Mouse (Mus musculus) stomach, postnatal 0 days (tissue): Measurements from ENCODE around the gene Slc9a9. TPM values are rescaled to one million over a fixed set of nuclear protein-coding genes. Genes with fewer than 3 reads are reported as not detected.

ENCODE experiments used
- ATAC-seq: fragments of 200-750 bp; cut with Nextera tagmentation; 2 replicates; pipeline ENCODE4 v1.8.0; 2017; ENCODE audit not compliant: low FRiP score, low TSS enrichment
- DNase-seq: peaks from one replicate; pipeline ENCODE4 v3.0.0-alpha.2; 2016; ENCODE audit warnings: low spot score
- H3K27ac ChIP-seq: fragments of 300-500 bp; sonication (generic); replicated peaks from 2 replicates; pipeline ENCODE4 v1.5.1; 2014; ENCODE audit warnings: mild to moderate bottlenecking, control low read depth
- H3K27me3 ChIP-seq: fragments of 300-500 bp; sonication (generic); 2 replicates; pipeline ENCODE4 v1.6.1; 2014; ENCODE audit warnings: low read length; ENCODE audit not compliant: control insufficient read depth, insufficient read depth
- H3K36me3 ChIP-seq: fragments of 300-500 bp; sonication (generic); 2 replicates; pipeline ENCODE4 v1.6.1; 2014; ENCODE audit warnings: low read length, mixed read lengths; ENCODE audit not compliant: control insufficient read depth, insufficient read depth
- H3K4me1 ChIP-seq: fragments of 300-500 bp; sonication (generic); replicated peaks from 2 replicates; pipeline ENCODE4 v1.6.1; 2014; ENCODE audit warnings: antibody characterized with exemption; ENCODE audit not compliant: control insufficient read depth, insufficient read depth
- H3K4me2 ChIP-seq: fragments of 300-500 bp; sonication (generic); replicated peaks from 2 replicates; pipeline ENCODE4 v1.6.1; 2014; ENCODE audit warnings: low read depth, mild to moderate bottlenecking, control low read depth, moderate library complexity
- H3K4me3 ChIP-seq: fragments of 300-500 bp; sonication (generic); 2 replicates; pipeline ENCODE4 v1.5.1; 2014; ENCODE audit warnings: low read depth, low read length, control low read depth
- H3K9ac ChIP-seq: fragments of 300-500 bp; sonication (generic); 2 replicates; pipeline ENCODE4 v1.6.1; 2014; ENCODE audit warnings: mild to moderate bottlenecking, low read length, control low read depth, mixed read lengths
- H3K9me3 ChIP-seq: fragments of 300-500 bp; sonication (generic); 2 replicates; pipeline ENCODE4 v1.6.1; 2016; ENCODE audit warnings: low read length; ENCODE audit not compliant: control insufficient read depth
- CTCF ChIP-seq: IDR thresholded peaks from 2 replicates; pipeline ENCODE4 v1.5.1; 2016; ENCODE audit warnings: antibody characterized with exemption, low read depth, mild to moderate bottlenecking, moderate library complexity
- EP300 ChIP-seq: optimal IDR thresholded peaks from 2 replicates; pipeline ENCODE3; 2016; ENCODE audit warnings: antibody characterized with exemption
- WGBS: fragments of 180-500 bp; shearing (Covaris S2); extraction: QIAGEN DNeasy Blood & Tissue Kit; methylation state at CpG from one replicate; pipeline ENCODE4 v1.1.7; 2014; 5-methylcytosine and 5-hydroxymethylcytosine counted together
- polyA plus RNA-seq: library from polyadenylated mRNA; unstranded; fragments of >200 nt; fragmentation: Nextera tagmentation; extraction: Ambion mirVana; gene quantifications from 2 replicates; pipeline ENCODE4 v1.2.1, GENCODE M21; 2015

The Slc9a9 gene
- polyA plus RNA-seq, 1 experiment from 2014 or later = 3.4 TPM

GRCm38 (mm10) chr9:95150998-95151397 lies 481.3 kb downstream of the Slc9a9 start:
- DNase-seq (no peak), ATAC-seq (no peak)
- Histone ChIP-seq H3K4me2 (no peak overlapping the region), H3K27ac (no peak overlapping the region), H3K27me3 (no peaks in the 10 kb centered on the region), H3K4me1 (no peaks in the 10 kb centered on the region), H3K4me3 (no peak overlapping the region), H3K9ac (no peak overlapping the region), H3K9me3 (no peaks in the 10 kb centered on the region), H3K36me3 (no peaks in the 10 kb centered on the region)
- TF ChIP-seq CTCF (no peak), EP300 (no peak)
- WGBS = 67% methylated on average over 4 of the region's 4 CpGs

GRCm38 (mm10) chr9:95151746-95152145 lies 482.0 kb downstream of the Slc9a9 start:
- Histone ChIP-seq H3K27ac (no peak overlapping the region), H3K9me3 (no peaks in the 10 kb centered on the region), H3K4me3 (no peak overlapping the region), H3K36me3 (no peaks in the 10 kb centered on the region), H3K4me2 (no peak overlapping the region), H3K27me3 (no peaks in the 10 kb centered on the region), H3K4me1 (no peaks in the 10 kb centered on the region), H3K9ac (no peak overlapping the region)
- WGBS = 80% methylated on average over 4 of the region's 4 CpGs
- TF ChIP-seq CTCF (no peak), EP300 (no peak)
- DNase-seq = no peak
- no peak for ATAC-seq

GRCm38 (mm10) chr9:95153966-95154365 lies 484.3 kb downstream of the Slc9a9 start:
- no peak for DNase-seq
- WGBS = 72% methylated on average over 6 of the region's 6 CpGs
- no peaks in the 10 kb centered on the region for H3K36me3 ChIP-seq

GRCm38 (mm10) chr9:95157948-95158347 lies 488.2 kb downstream of the Slc9a9 start:
- H3K9ac ChIP-seq = no peak overlapping the region
- TF ChIP-seq CTCF (no peak), EP300 (no peak)
- H3K4me2 ChIP-seq = no peak overlapping the region
- no peak for DNase-seq
- H3K9me3 ChIP-seq = no peaks in the 10 kb centered on the region
- H3K27ac ChIP-seq = no peak overlapping the region
- ATAC-seq = no peak
- H3K36me3 ChIP-seq = no peaks in the 10 kb centered on the region
- no peaks in the 10 kb centered on the region for H3K27me3 ChIP-seq
- no peak overlapping the region for H3K4me3 ChIP-seq
- H3K4me1 ChIP-seq = no peaks in the 10 kb centered on the region
- 55% methylated on average over 4 of the region's 4 CpGs for WGBS

More at GRCm38 (mm10) chr9:95153966-95154365, 484.3 kb downstream of the Slc9a9 start:
- no peak overlapping the region for H3K4me2 ChIP-seq
- H3K27ac ChIP-seq = no peak overlapping the region
- H3K9me3 ChIP-seq = no peaks in the 10 kb centered on the region
- H3K27me3 ChIP-seq = no peaks in the 10 kb centered on the region
- H3K4me1 ChIP-seq = no peaks in the 10 kb centered on the region
- no peak for ATAC-seq
- H3K4me3 ChIP-seq = no peak overlapping the region
- H3K9ac ChIP-seq = no peak overlapping the region
- TF ChIP-seq CTCF (no peak), EP300 (no peak)

GRCm38 (mm10) chr9:95158916-95159315 lies 489.2 kb downstream of the Slc9a9 start:
- Histone ChIP-seq H3K4me3 (no peak overlapping the region), H3K36me3 (no peaks in the 10 kb centered on the region), H3K4me1 (no peaks in the 10 kb centered on the region), H3K9me3 (no peaks in the 10 kb centered on the region), H3K27me3 (no peaks in the 10 kb centered on the region), H3K4me2 (no peak overlapping the region), H3K9ac (no peak overlapping the region), H3K27ac (no peak overlapping the region)
- no peak for TF ChIP-seq EP300
- no peak for TF ChIP-seq CTCF
- 84% methylated on average over 8 of the region's 8 CpGs for WGBS
- ATAC-seq (no peak), DNase-seq (no peak)

- Histone ChIP-seq H3K27ac (no peak overlapping the region), H3K9me3 (no peaks in the 10 kb centered on the region), H3K27me3 (no peaks in the 10 kb centered on the region), H3K36me3 (no peaks in the 10 kb centered on the region), H3K9ac (no peak overlapping the region), H3K4me3 (no peak overlapping the region), H3K4me2 (no peak overlapping the region), H3K4me1 (no peaks in the 10 kb centered on the region)
- ATAC-seq (no peak), DNase-seq (no peak)
- 88% methylated on average over 7 of the region's 7 CpGs for WGBS
- TF ChIP-seq CTCF (no peak), EP300 (no peak)
Measured at GRCm38 (mm10) chr9:95160575-95161300, 491.0 kb downstream of the Slc9a9 start.
